9 mouse cellular contexts compared by ENCODE assay signal in genomic region chr3:100963849-100964542, GRCm38 (mm10). TPM values are rescaled to one million over a fixed set of nuclear protein-coding genes. Genes with fewer than 3 reads are reported as not detected.
DNase-seq lines count a peak whose midpoint lies in the region; ATAC-seq and TF ChIP-seq lines count a peak whose summit lies in the region.
"Had no signal": no experiment of that assay in that cellular context is flagged by ENCODE, and none has a peak within 500 bp of the region (broad histone marks: within the 10 kb centered on the region; RNA-seq: fewer than 3 reads in every experiment).

No protein-coding gene starts in this region.

- TF ChIP-seq POLR2A in heart, adult 2 months (IDR thresholded peaks at IDR 0.05; ENCODE audit: insufficient read depth, low read depth, low read length) = no peak

- H3K9ac ChIP-seq in heart, adult 2 months (ENCODE audit: low read depth, low read length) = no peak overlapping the region
- no peak overlapping the region for H3K9ac ChIP-seq in heart, embryonic 11.5 days (ENCODE audit: low read depth, low read length)
- H3K9ac ChIP-seq: limb, embryonic 12.5 days had no signal

- no peaks in the 10 kb centered on the region for H3K4me1 ChIP-seq in heart, adult 2 months (ENCODE audit: control insufficient read depth, insufficient read depth, low read length)
- H3K4me1 ChIP-seq in heart, embryonic 11.5 days (ENCODE audit: control insufficient read depth, insufficient read depth, low read length) = peaks cover 4% of the 10 kb centered on the region; the same call in 1 of the 2 replicates

- no peak overlapping the region for H3K4me3 ChIP-seq in heart, adult 2 months
- H3K4me3 ChIP-seq in heart, embryonic 11.5 days (ENCODE audit: low read depth, low read length) = no peak overlapping the region
- H3K4me3 ChIP-seq: limb, embryonic 12.5 days had no signal

- ATAC-seq in heart, embryonic 11.5 days (replicated peaks; ENCODE audit: insufficient number of reproducible peaks, low FRiP score, low TSS enrichment) = no peak

- intact Hi-C loops in heart, adult 2 months (cut with DNase I) = no loop called here

- TF ChIP-seq EP300 in heart, adult 2 months (IDR thresholded peaks at IDR 0.05; ENCODE audit: insufficient read depth, low read depth, low read length) = no peak

- H3K9me3 ChIP-seq in heart, embryonic 11.5 days (replicated peaks; ENCODE audit: control insufficient read depth, low read length) = no peaks in the 10 kb centered on the region
- H3K9me3 ChIP-seq: limb, embryonic 12.5 days had no signal

- no peaks in the 10 kb centered on the region for H3K36me3 ChIP-seq in heart, adult 2 months (ENCODE audit: control insufficient read depth, insufficient read depth, low read length)
- H3K36me3 ChIP-seq in heart, embryonic 11.5 days (ENCODE audit: control insufficient read depth, insufficient read depth, low read length) = peaks cover 21% of the 10 kb centered on the region

- peak in 1 of 2 experiments; percentile 46 for DNase-seq in heart, adult 2 months
- peak; percentile 35 for DNase-seq in CD4-positive helper T cell, adult 2 months (ENCODE audit: low read depth, low spot score)
- DNase-seq in adrenal gland, postnatal 36 days = peak; percentile 30 to 37
- peak; percentile 48 to 86 for DNase-seq in frontal cortex, adult 2 months (ENCODE audit: extremely low spot score in 1 of 2, low spot score in 1 of 2)
- DNase-seq in layer of hippocampus, postnatal 25 days (ENCODE audit: extremely low spot score in 1 of 2, low spot score in 1 of 2) = peak; percentile 22 to 73
- peak; percentile 40 for DNase-seq in neural tube, embryonic 10.5 days (ENCODE audit: extremely low spot score, low spot score)
- no peak for DNase-seq in spleen, adult 12 weeks (ENCODE audit: low spot score)

- no peak overlapping the region for H3K4me2 ChIP-seq in heart, embryonic 11.5 days
- H3K4me2 ChIP-seq: limb, embryonic 12.5 days had no signal

- WGBS in heart, adult 2 months = 84% methylated on average over 14 of the region's 14 CpGs
- 86% methylated on average over 14 of the region's 14 CpGs for WGBS in heart, embryonic 11.5 days (ENCODE audit: insufficient replicate concordance)

- H3K27ac ChIP-seq in heart, adult 2 months = no peak overlapping the region
- H3K27ac ChIP-seq in heart, embryonic 11.5 days (ENCODE audit: low read depth, low read length) = no peak overlapping the region
- H3K27ac ChIP-seq: limb, embryonic 12.5 days had no signal

- H3K79me2 ChIP-seq in heart, adult 2 months (replicated peaks; ENCODE audit: control insufficient read depth, insufficient read depth, low read length) = no peaks in the 10 kb centered on the region

- TF ChIP-seq CTCF in heart, adult 2 months (IDR thresholded peaks at IDR 0.05) = peak; percentile 80

- H3K27me3 ChIP-seq in heart, adult 2 months (ENCODE audit: control insufficient read depth, insufficient read depth, low read length) = no peaks in the 10 kb centered on the region
- no peaks in the 10 kb centered on the region for H3K27me3 ChIP-seq in heart, embryonic 11.5 days (ENCODE audit: control insufficient read depth, insufficient read depth, low read length)
- H3K27me3 ChIP-seq: limb, embryonic 12.5 days had no signal

RNA-seq across cellular contexts. Expression of gene Ttf2, which starts 5.5 kb away (rescaled TPM):
- total RNA-seq in heart, adult 2 months (2021) = 1 to 10 TPM; 1.8 to 2.0 TPM
- polyA plus RNA-seq in heart, adult 2 months (2012; rRNA removed) = 1.6 and 2.6 TPM in 2 replicates
- 12.9 and 15.8 TPM in 2 replicates for polyA plus RNA-seq in heart, embryonic 11.5 days (2014; fragmentation: Nextera tagmentation; extraction: Ambion mirVana)
- total RNA-seq in adrenal gland, postnatal 36 days (2021) = 10 to 100 TPM in 1 of 2 experiments, 1 to 10 TPM in 1; 8.8 to 10.7 TPM
- polyA plus RNA-seq in frontal cortex, adult 2 months (2012; rRNA removed) = 1.4 and 1.7 TPM in 2 replicates
- 1 to 10 TPM; 1.4 to 2.3 TPM for total RNA-seq in layer of hippocampus, postnatal 25 days (2021)

RNA-seq across cellular contexts. Expression of gene Trim45, which starts 42.0 kb away (rescaled TPM):
- total RNA-seq in heart, adult 2 months (2021) = 10 to 100 TPM in 1 of 2 experiments, 1 to 10 TPM in 1; 9.6 to 10.3 TPM
- polyA plus RNA-seq in heart, adult 2 months (2012; rRNA removed) = 2.5 and 2.7 TPM in 2 replicates
- polyA plus RNA-seq in heart, embryonic 11.5 days (2014; fragmentation: Nextera tagmentation; extraction: Ambion mirVana) = 2.5 and 3.9 TPM in 2 replicates
- 1 to 10 TPM; 3.4 to 4.1 TPM for total RNA-seq in adrenal gland, postnatal 36 days (2021)
- 8.2 and 8.6 TPM in 2 replicates for polyA plus RNA-seq in frontal cortex, adult 2 months (2012; rRNA removed)
- total RNA-seq in layer of hippocampus, postnatal 25 days (2021) = 1 to 10 TPM; 7.9 to 9.1 TPM
